Mouse (Mus musculus) layer of hippocampus, postnatal 36 days (tissue): ENCODE measurements at regions not wholly inside any gene's neighbourhood (a gene's known extent, or its start where the extent isn't known, plus 50 kb on each side); places are given as distances from the start of the nearest gene placed in this dataset.

ENCODE experiments used
- DNase-seq, 2 experiments: peaks; one replicate each; pipeline ENCODE4 v3.0.0; 2022

DNA sequence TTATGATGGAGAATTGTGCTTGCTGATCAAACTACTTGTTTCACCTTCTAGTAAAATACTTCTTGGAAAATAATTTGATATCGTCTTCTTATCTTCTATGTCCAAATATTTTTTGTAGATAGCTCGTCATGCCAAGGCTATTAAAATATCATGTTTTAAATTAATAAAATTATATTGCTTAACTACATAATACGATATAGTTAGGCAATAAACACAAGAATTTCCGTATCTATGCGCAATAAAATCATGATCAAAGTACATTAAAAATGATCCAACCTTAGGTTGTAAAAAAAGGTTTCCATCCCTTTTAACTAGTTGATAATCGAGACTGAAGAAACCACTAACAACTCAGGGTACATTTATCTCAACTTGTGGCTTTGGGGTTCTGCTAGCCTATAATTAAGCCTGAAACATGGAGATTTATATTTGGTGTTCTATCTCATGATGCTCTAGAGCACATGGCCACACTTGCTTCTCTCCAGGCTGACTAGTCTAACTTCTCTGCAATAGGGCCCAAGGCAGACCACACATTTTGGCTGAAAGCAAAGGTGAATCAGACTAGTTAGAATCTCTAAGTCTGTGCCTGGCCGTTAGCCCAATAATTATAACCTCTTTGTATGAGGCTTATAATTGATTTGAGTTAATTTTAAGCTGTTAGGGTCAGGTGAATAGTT, 314.5 kb downstream of the Plod2 start:
- DNase-seq = no peak

DNA sequence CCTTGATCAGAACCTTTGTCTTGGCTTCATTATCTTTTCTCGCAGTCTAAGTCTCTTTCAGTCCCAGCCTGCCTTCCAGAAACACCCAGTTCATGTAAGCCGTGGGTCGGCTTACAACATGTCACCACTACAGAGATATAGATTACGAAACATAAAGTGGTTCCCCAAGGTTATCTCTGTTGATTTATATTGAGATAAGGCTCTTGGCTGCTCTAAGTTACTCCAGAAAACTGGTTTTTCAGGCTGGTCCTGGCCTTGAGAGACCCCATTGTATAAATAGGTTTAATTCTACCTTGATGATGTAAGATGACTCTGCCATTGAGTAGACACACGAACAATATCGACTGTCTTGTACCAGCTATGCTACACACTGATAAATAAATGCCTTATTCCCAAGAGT, 323.8 kb downstream of the Plod2 start:
- no peak for DNase-seq

DNA sequence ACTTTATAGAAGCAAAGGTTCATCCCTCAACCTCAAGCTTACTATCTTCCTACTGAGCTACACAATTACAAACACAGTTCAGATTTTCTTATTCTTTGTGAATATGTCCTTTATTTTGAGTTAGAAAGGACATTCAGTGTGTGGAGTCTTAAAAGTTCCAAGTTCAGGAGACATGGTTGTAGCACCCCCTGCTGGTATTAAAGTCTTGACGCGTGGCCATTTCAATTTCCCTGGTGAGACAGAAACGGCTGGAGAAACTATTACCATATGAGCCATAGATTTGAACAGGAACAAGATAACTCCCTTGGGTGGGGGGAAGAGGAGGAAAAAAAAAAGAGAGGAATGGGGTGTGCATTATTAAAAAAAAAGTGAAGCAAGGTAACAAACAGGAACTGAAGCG, 336.6 kb downstream of the Plod2 start:
- DNase-seq = peak; percentile 20 to 41

DNA sequence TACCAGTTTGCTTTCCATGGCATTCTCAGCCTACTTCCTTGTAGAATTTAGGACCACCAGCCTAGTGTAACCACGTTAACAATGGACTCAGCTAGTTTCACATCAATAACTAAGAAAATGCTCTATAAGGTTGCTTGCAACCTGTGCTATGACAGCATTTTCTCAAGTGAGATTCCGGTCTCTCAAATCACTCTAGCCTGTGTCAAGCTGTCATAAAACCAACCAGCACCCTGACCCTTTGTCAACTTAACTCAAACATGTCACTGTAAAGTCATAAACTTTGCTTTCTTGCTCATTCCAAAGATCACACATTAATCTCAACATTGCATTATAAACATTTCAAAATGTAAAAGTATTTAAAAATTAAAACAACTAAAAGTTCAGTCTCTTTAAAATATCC, 337.8 kb downstream of the Plod2 start:
- no peak for DNase-seq

DNA sequence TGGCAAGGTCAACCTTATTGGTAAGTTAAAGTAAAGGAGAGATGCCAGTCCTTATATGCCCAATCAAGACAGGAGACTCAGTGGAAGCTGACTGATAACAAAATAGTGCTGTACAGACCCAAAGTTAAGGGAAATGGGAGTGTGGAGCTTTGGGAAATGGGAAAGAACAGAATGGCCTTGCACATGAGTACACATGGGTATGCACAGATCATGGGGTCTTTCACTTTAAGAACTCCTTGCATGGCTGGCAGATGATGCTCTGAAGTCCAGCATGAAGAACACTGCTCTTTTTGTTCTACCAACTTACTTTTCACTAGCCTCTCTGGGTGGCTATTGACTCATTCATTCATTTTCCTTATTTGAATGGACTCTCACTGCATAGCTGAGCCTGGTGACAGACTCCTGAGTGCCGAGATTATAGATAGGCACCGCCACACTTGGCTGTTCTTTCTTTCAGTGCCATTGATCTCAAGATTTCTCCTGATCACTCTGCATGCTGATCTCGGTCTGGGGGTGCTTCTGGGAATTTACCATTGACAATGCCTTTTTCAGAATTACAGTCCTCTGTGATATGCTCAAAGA, 340.3 kb downstream of the Plod2 start:
- no peak for DNase-seq

DNA sequence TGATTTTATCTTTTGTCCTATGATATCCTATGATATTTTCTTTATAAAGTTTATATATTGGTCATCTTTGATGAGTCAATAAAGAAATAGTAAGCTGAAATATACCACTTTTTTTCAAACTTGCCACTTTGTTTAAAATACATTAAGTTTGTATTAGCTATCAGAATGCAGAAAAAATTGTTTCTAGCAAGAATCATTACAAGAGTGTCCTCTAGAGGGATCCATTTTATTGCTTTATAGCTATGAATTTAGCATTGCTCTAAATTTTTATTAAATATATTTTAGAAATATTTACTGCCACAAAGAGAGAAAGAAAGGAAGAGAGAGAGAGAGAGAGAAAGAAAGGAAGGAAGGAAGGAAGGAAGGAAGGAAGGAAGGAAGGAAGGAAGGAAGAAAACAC, 348.0 kb downstream of the Plod2 start:
- DNase-seq = no peak

DNA sequence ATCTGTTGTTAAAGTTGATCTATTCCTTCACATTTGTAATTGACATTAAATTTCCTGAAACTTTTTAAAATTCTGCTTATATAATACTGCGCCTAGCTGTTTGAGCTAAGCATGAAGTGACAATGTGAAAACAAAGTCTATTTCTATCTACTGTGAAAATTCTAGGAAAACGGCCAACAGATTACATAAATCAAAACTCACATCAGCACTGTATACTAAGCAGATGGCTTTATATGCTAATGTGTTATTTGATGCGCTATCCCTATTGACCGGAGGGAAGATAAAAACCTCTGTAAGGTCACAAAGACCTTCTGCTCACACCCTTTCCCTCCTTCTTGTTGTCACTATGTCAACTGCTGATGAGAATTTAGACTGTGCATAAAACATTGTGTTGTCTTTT, 357.7 kb downstream of the Plod2 start:
- no peak for DNase-seq

DNA sequence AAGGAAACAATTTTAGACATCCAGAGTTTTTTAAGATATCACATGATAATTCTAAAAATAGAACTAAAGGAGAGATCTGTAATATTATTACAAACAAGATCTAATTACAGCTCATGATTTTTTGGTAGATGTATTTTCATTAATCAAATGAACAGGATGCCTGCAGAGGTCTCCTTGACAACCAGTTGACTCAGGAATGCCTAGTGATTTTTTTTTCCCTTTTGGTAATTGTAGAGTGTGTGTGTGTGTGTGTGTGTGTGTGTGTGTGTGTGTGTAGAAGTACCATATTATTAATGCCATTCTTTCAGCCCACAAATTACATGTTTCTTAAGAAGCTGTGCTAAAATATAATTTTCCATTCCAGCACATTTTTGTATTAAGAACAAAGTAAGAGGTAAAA, 365.1 kb downstream of the Plod2 start:
- no peak for DNase-seq

DNA sequence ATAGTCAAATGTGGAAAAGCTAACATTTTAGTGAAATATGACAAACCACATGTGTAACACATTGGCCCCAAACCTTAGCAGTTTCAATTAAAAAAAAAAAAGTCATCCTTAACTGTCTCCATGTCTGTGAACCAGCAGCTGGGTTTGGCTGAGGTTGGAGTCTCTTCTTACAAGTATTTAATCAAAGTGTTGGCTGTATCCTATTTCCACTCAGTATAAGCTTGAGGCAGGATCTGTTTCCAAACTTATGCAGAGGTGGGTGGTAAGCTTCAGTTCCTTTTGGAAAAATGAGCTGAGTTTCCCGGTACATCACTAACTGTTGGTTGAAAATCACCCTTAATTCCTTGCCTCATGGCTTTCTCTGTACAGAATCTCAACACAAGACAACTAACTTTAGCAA, 377.4 kb downstream of the Plod2 start:
- DNase-seq = no peak

DNA sequence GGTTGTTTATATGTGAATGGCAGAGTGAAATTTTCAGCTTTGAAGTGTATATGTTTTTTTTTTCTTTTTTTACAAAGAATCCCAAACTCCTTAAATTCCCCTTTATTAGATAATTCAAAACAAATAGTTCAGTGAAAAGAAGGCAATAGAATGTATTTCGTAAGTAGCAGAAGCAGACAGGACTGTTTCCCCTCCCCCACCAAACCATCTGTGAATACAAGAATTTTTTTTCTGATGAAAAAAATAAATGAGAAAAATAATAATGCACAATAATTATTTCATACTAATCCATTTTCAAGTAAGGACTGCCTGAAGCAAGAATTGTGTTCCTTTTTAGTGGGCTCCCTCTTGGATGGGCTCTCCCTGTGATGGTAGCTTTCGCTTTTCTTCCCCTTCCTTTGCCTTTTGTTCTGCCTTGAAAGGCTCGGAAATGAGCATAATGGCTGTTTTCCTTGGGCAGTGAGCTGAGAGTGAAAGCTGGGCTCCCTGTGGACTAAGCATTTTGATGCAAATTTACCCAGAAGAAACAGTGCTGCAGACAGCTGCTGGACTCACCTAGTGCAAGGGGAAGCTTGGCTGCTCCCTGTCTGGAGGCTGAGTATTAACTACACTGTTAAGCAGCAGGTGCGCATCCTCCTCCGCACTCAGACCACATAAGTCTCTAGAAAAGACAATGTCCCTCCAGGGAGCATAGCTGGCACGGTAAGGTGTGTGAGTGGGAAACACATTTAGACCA, 388.4 kb downstream of the Plod2 start:
- peak; percentile 21 to 33 for DNase-seq

DNA sequence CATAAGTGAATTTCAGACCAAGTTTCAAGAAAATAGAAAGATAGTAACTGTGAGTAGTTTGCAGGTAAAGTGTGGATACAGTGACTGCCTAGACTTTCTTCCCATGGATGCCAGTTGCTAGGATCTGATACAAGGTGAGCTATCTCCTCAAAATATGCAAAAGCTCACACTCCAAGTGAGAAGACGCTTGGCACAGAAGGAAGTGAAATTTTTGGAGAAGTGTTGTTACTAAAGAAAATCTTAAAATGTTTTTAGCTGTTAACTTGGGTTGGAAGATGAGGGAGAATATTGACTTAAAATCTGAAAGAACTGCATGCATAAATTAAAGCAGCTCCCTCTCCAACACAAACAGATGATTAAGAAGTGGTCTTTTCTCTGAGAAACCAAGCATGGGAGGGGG, 395.8 kb downstream of the Plod2 start:
- DNase-seq = no peak

DNA sequence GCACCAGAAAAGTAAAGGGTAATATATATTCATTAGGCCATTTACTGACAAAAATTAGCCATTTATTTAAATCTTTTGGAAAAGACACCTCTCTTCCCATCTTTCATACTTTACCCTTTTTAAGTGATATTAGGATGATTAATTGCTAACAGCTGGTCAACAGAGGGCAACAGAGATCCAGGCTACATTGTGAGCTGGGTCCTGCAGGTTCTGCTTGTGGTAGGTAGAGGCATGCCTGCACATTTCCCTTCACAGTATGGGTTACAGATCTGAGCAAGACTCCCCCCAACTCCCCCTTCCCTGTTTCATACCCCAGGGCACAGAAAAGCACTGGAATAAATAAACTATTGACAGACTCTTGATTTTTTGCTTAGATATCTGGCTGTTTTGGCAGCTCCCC, 408.1 kb downstream of the Plod2 start:
- DNase-seq = no peak

DNA sequence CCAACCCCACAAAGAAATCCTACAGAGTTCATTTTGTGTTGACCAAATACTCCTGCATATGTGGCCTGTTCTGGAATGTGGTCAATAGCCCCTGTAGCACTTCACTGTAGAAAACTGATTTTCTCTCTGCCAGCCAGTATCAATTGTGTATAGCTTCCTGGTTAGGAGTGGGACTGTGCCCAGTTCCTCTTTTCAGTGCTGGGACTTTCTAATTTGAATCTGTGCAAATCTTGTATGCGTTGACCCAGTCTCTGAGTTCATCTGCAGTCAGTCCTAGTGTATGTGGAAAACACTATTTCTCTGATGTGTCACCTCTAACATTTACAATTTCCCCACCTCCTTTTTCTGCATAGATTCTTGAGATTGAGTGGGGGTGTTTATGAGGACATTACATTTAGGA, 421.3 kb downstream of the Plod2 start:
- DNase-seq = no peak

DNA sequence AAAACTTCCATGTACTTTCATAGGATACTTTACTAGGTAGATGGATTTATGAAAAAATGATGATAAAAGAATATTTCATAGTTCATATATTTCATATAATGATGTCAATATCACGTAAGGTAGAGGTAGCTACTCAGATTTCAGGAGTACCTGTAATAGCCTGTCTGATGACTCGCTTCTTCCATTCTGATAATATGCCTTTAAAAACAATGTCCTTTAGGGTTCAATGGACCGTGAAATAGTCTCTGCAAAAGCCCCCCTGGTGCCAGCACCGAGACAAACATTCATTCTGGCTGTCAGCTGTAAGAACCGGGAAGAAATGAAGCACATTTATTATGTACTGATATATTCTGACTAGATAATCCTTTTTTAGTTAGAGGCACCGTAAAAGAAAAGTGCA, 449.7 kb downstream of the Plod2 start:
- DNase-seq = no peak

DNA sequence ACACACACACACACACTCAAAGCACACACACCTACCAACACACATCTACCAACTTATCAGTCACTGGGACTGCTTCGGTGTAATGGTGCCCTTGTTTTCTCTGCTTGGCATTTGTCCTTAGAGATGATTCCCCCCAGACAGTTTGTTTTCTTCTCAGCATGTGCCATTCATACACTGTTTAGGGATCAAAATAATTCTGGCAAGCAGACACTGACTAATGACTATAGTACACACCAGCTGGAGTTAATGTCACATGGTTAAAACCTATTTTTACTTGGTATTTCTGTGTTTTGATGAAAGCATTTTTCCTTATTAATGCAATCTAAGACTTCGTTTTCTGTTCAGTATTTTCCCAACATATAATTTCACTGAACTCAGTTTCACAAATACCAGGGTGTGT, 454.1 kb downstream of the Plod2 start:
- no peak for DNase-seq

DNA sequence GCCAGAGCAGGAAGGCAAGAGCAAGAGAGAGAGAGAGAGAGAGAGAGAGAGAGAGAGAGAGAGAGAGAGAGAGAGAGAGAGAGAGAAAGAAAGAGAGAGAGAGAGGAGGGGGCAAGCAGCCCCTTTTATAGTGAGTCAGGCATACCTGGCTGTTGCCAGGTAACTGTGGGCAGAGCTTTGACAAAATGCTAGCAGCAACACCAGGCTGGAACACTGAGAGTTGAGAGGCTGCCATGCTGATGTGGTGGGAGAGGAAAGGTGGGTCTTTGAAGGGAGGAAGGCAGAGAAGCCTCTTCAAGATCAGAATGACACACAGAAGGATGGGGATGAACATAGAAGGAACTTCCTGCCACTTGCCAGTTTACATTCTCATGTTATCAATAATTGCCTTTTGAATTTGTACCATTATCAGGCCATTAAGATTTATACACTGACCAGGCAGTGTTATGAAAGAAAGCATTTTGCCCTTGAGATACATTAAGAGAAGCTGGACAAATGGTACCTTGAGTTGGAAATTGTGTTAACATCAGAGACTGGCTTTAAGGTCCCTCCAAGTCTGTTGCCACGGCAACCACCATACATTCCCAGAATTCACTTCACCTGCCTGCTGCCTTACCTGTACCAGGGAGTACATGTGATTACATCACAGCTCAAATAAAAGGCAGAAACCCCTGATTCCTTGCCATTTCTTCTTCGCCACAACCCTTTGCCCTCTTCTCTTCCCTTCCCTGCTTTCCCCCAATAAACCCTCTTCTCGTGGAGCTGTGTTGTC, 463.3 kb downstream of the Plod2 start:
- DNase-seq = no peak

DNA sequence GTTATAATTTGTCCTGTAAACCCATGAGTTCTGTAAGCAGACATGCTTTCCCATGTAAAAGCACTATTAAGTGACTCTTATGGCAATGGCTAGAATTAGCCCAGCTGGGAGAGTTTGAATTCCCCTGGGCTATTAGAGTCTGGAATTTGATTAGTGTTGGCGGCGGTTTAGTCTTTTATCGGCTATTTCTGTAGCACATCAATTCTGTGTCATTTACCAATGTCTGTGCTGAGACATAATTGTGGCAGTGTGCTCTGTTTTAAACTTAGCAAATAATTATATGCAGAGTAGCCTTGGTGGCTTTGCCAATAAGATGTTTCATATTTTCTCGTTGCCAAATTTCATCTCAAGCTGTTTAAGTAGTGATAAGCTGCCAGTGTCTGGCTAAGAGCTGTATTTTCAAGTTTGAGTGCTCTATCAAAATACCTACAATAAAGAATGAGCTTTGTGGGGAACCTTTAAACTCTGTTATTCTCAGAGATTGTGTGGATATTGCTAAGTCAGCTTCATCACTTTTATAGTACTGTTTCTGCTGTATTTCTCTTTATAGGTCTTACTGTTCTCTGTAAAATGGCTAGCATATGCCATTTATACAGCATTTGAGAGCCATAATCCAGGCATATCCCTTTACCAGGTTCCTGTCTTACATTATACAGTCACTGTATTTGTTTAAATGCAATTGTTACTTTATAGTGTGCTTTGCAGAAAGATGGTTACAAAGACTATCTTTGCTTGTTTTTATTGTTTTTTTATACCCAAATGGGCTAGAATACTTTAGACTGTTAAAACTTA, 466.7 kb downstream of the Plod2 start:
- DNase-seq = no peak

DNA sequence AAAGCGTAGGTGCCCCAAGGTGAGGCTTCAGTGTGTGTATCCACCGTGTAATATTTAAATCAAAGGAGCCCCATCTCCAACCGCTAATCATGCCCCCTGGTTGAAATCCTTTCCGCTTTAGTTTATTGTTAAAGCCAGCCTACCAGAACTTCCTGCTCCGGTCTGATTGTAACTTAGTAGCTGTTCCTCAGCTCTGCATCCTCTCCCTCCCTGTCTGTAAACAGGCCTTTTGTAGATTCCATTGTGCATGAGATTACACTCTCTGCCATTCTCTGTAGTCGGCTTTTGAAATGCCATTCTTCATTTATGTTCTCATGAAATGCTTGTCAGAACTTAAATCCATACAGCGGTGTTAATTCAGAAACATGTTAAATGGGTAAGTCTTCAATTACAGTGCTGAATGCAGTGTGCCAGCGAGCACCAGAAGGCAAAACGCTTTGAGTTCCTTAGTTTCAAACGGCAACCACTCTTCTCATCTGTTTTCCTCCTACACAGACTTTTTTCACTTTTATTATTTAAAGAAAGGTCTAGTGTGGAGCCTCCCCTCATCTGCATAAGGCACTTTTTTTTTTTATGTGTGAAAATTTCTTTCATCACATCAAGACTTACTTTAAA, 502.4 kb downstream of the Plod2 start:
- DNase-seq = no peak

DNA sequence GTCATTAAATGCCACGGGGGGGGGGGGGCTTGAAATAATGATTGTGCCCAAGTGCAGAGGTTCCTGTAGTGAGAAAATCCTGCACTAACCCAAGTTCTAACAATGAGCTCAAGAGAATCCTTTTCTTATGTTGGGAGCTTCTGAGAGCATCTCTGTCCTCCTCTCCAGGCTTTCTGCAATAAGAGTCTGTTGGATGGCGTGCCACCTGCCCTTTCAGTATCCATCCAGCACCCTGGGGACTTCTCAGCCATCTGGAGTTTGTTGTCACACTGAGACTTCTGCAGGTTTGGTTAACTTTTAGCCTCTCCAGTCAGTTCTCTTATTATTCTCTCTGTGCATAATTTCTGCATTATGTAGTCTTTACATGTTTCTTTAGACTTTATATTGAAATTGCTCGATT, 530.1 kb downstream of the Plod2 start:
- no peak for DNase-seq

DNA sequence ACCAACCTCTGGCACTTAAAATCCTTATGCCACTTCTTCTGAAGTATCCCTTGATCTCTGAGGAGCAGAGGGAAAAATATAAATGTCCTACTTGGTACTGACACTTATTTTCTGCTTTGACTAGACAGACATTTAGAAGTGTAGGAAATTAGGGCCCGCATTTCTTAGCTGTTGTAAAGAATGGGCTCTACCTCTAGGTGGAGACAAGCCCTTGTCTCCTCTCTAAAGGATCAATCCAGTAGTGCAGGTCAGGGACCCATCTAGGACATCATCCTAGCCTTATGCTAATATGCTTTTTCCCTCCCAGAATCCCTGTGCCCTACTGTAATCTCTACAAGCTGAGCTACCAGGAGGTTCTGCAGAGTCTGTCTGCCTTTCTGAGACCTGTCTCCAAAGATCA, 541.1 kb downstream of the Plod2 start:
- no peak for DNase-seq

DNA sequence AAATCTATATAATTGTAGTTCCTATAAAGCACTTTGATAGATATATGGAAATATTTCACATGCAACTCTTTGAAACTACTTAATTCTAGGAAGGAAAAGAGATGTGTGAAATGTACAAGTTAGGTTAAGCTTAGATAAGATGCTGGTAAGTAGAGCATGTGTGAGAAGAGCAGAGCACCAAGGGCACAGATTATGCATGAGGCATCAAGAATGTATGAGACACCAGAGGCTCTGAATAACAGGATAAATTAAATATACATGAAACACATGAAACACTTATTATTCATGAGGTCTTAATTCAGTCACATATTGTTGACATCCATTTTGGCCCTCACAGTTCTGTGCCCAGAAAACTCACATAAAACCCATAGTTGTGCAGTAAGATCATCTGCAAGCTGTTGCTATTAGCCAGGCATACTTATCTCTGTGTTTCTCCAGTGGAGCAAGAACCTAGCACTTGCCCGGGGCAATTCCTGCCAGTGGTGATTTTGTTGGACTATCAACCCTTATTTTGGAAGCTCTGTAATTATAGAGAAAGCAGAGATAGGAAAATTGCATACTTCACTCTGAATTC, 556.1 kb downstream of the Plod2 start:
- no peak for DNase-seq

DNA sequence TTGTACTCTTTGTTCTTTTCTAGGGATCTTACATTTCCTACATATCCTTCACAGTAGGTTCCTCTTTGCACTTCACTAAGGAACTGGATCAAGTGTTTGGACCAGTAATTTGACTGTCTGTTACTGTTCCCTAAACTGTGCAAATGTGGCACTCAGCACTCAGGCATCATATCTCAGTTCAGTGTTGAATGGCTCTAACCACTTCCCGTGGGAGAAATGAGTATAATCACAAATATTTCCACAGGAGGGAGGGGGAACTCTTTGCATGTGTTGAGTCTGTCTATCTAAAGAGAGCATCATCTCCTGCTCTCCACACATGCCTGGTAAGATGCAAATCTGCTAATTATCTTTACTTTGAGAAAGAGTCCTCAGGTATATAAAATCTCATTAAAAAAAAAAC, 588.5 kb downstream of the Plod2 start:
- no peak for DNase-seq
